Comparison of ENCODE assay signal across 1 mouse cellular context in genomic region chr4:146610774-146611400, GRCm38 (mm10). TPM values are rescaled to one million over a fixed set of nuclear protein-coding genes. Genes with fewer than 3 reads are reported as not detected.
"Had no signal": no experiment of that assay in that cellular context is flagged by ENCODE, and none has a peak within 500 bp of the region (broad histone marks: within the 10 kb centered on the region; RNA-seq: fewer than 3 reads in every experiment).

Zfp993 (plus strand) TSS chr4:146610961.

RNA-seq across cellular contexts. Expression of gene Zfp993, which starts in this region (rescaled TPM):
- polyA plus RNA-seq: small intestine, adult 2 months had no signal
